Mouse (Mus musculus): ENCODE results near the gene Tmem132a.

DNA sequence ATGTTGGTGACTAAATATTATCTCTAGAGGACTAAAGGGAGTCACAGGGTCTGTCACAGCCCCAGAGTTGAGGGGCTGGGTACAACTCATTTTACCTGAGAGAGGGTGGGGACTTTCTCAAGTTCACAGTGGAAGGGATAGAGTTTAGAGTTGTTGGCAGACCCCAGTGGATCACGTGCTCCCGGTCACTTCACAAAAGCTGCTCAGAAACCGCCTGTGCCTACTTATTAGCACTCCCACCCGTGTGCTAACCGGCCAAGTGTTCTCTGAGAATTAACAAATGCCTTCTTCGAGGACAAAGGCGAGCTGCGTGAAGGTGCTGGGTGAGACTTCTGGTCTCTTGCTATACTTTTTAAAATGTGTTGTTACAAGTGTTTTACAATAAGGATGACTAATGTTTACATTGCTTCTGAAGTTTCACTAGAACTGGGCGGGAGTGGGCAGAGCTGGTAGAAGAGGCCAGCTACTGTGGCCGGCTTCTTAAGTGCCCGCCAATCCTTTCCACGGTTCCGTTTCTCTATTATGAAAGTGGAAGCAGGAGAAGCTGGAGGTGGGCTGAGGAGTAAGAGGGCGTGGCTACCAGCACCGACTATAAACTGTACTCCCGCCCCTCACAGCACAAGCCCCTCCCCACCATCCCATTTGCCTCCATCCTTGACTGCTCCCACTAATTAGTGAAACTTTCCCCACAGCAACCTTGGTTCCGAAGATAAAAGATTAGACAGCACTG lies 51.4 kb downstream of the Tmem132a start:
- TF ChIP-seq CTCF (IDR thresholded peaks at IDR 0.05; ENCODE audit: low read depth, low read length) (no peak), POLR2A (IDR thresholded peaks at IDR 0.05; ENCODE audit: borderline replicate concordance, low read depth, low read length) (no peak)
